Mouse (Mus musculus) adrenal gland, adult 10 weeks (tissue): ENCODE data around the gene Abr. TPM values are rescaled to one million over a fixed set of nuclear protein-coding genes. Genes with fewer than 3 reads are reported as not detected.

Source experiments
- polyA plus RNA-seq: library from polyadenylated mRNA; stranded (reverse); fragments of 350-450 nt; fragmentation: Illumina TruSeq; extraction: RNeasy Lipid Tissue Mini Kit (QIAGEN cat#74804); gene quantifications from one replicate; pipeline ENCODE4 v1.2.3, GENCODE M21; 2014; ENCODE audit warnings: low read depth, low replicate concordance

Gene Abr
- 20.3 TPM for polyA plus RNA-seq

GRCm38 (mm10) chr11:76622152-76622565 lies at the start of gene Abr:
Gene Abr, minus strand, starts transcription at chr11:76622314.

DNA sequence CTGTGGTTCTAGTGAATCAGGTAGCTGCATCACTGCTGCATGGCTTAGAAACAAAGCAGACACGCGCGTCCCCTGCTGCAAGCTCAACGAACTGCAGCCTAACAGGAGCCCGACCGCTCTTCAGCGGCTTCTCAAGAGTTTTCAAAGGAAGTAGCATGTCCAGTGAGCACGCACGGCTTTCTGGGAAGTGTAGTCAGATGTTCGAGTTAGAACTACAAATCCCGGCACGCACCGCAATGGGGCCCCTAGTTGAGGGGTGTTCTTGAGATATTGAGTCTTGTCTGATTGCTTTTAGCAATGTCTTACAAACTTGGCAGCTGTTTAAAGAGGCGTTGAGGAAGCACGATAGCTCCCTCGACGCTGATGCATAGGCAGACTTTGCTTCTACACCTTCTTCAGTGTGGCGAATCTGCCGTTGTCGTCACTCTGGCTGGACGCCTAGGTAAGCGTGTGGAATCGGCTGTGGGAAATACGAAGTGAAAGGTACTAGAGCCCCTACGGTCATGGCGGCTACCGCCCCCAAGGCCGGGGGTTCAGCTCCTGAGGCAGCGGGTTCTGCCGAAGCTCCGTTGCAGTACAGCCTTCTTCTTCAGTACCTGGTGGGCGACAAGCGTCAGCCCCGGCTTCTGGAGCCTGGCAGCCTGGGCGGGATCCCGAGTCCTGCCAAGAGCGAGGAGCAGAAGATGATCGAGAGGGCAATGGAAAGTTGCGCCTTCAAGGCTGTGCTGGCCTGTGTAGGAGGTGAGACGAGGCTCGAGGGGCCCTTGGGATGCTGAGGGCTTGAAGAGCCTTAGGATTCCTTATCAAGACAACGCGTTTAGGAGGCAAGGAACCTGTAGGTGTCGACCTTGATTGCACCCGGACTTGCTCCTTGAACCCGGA lies 215.2 kb downstream of the Abr start, which contains the start of gene Timm22:
Gene Timm22 (plus strand): TSS at position 251 of the 882 bp plus-strand sequence.

GRCm38 (mm10) chr11:76398798-76399586 lies 223.1 kb downstream of the Abr start, which contains the start of gene Nxn:
Gene Nxn, minus strand, starts transcription at chr11:76399140.

Other genes with a start within 250 kb of the Abr start
- 10.3 TPM for gene Nxn, start 223.2 kb downstream of the Abr start, polyA plus RNA-seq
- gene Timm22, start 215.4 kb downstream of the Abr start, polyA plus RNA-seq: 11.8 TPM
- gene Bhlha9, start 50.2 kb upstream of the Abr start, polyA plus RNA-seq: not detected
- gene Trarg1, start 57.5 kb upstream of the Abr start, polyA plus RNA-seq: 2.1 TPM
- gene Gosr1, start 141.3 kb upstream of the Abr start, polyA plus RNA-seq: 61.1 TPM
- gene Cpd, start 224.7 kb upstream of the Abr start, polyA plus RNA-seq: 91.2 TPM